Mouse (Mus musculus) mesoderm, embryonic 11.5 days (tissue): Measurements from ENCODE around the gene Emx1.

Source experiments
- DNase-seq: peaks from one replicate; pipeline ENCODE4 v3.0.0-alpha.2; 2012; ENCODE audit warnings: low read depth, low spot score

Gene Emx1

DNA sequence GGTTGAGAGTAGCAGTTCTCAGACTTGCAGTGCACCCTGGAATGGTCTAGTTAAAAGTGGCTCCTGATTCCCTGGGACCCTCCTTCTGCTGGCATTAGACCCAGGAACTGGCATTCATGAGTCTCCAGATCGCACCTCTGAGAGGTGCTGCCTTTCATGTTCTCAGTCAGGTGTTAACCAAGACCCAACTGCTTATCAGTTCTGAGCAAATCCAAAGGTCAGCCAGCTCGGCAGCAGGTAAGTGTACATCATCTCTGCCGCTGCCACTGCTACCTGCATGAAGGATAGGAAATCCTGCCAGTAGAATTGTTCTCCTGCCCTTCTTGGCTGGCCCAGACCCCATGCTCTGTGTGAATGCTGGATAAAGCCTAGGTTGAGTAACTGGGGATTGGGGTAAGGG, 43.5 kb downstream of the Emx1 start:
- no peak for DNase-seq

DNA sequence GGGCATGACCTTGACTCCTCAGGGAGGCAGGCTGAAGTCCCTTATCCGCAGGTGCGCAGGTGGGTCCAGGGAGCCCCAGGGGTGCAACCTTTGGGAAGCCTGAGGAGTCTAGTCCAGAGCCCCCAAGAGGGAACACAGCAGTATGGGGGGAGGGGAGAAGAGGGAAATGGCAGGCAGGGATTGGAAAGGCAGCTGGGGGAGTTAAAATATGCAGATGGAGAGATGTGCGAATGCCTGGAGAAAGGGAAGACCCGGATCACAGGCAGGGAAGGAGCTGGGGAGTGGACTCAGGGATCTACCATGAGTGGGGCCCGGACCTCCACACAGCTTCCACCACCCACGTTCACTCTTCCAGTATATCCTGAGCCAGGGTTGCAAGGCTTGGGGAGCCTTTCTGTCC, 44.2 kb downstream of the Emx1 start:
- no peak for DNase-seq

DNA sequence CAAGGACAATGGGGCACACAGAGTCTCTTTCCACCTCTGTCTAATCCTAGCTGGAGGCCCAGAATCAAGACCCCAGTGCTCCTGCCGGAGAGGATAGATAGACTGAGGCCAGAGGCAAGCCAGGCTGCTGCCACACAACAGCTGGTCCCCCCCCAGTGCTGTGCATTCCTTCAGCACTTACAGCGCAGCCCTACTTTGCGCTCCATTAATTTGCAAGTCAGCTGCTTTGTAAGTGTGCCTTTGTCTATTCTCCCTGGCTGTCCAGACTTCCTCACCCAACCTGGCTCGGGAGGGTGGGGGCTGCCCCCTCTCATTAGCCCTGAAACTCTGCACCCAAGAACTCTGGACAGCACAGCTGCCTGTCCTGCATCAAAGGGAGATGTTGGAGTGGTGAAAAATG, 44.8 kb downstream of the Emx1 start:
- DNase-seq = no peak

DNA sequence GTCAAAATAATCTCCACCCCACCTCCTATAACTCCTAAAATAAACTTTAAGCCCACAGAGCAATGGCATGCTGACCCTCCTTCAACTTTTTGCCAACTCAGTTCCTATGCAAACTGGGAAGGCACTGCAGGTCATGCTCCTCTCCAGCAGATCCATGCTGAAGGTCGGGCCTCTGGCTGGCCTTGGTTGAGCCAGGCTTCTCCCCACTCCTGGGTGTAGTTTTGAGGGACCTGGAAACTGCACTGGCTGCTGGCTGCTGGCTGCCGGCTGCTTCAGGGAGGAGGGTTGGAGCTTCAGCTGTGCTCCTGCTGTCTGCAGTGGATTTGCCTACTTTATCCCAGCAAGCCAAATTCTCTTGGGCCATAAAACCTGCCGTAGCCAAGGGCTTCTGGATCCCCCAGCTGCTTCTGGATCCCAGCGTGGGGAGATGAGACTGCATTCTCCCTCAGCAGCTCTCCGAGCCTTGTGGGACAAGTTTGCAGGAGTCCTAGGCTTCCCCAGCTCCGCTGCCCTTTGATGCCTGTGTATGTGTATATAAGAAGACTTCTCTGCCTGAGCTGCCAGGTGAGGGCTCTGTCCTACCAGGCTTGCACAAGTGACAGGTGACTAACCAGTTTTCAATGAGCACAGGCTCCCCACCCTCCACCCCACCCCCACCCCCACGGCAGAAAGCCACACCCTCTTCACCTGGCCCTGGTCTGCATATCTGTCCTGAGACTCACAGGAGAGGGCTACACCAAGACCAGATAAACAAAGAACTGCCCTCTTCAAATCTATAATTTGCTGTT, 45.8 kb downstream of the Emx1 start:
- no peak for DNase-seq

DNA sequence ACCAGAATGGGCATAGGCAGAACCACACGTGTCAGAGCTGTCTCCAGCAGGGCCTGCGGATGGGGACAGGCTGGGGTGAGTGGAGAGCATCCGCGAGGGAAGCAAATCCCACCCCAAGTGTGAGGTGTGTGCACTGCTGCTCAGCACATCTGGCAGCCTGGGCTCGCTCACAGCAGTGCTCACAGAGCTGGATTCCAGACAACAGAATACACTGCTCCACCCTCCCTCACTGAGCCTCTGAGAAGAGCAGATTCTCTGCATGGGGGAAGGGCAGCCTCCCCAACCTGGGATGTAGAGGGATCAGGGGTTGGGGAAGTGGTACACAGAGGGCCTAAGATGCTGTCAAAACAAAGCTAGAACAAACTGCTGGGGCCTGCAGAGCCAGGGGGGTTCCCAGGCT, 47.6 kb downstream of the Emx1 start:
- no peak for DNase-seq

DNA sequence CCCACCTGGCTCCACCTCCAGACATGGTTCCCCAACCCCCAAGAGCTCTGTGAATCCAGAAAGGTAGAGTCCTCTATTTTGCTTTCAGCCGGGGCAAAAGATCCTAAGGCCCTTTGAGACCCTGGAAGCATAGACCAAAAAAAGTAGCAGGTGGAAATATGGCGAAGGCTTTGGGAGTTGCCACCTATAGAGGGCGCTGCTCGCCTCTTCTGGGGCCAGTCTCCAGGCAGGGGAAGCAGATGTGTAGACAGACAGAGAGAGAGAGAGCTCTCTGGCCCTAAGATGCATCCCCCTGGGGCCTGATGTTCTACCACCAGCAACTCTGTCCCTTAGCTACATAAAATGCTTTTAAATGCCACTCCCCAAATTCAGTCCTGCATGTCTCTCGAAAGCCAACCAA, 49.8 kb downstream of the Emx1 start:
- no peak for DNase-seq

DNA sequence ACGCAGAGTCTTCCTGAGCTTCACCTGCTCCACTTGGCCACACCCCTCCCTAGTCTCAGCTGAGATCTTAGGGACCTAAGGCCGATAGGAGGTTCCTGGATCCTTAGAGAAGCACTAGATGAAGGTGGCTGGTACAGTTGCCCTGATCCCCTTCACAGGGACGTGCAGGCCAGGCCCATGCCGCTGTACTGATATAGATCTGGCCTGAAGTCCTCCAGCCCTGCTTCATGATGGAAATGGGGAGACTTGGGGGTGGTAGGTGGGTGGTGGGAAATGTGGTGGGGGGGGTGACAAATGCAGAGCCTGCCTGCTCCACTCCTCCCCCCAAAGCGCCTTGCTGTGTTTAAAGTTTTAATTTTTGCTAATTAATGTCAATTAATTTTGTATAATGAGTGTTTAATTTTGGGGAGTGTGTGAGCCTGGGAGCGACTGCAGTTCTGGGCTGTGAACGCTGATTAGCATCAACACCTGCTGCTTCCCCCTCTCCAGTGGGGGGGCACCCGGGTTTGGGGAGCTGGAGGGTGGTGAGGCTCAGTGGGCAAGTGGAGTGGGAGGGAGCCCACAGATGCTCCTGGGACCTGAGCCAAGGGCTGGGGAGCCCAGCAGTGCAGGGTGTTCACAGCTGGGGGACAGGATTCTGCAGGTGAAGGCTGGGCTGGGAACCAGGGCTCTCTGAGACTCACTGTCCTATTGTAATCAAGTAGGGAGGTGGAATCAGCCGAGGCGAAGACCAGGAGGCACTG, 50.5 kb downstream of the Emx1 start:
- DNase-seq = no peak

DNA sequence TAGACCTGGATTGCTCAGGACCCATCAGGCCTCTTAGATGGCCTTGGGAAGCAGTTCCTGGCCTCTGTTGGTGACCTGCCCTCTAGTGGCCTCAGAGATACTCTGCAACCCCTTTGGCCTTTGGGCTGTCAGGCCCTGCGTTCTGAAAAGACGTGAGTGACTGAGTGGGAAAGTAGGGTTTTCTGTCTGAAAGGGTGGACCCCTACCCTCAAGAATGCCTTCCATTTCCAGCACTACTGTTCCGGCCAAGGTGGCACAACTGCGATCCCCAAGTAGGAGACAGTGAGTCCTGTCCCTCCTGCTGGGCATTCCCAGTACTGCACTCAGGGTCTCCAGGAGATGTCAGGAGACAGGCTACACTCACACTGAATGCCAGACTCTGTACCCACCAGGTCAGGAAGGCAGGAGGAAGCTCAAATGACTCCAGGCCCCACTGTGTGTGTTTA, 51.8 kb downstream of the Emx1 start:
- DNase-seq = peak; percentile 77

DNA sequence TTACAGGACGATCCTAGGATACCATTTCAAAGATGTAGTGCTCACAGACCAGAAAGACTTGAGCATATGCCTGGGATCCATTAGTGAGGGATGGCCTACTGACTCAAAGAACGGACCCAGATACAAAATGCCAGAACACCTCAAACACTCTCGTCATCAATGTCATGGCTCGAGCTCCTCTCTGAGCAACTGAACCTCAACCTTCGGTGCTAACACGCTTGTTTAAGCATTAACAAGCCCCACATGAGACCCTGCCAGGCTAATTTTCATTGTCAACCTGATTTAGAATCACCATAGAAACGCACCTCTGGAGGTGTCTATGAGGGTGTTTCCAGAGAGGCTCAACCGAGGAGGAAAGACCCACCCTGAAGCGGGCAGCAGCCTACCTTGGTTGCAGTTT, 62.6 kb downstream of the Emx1 start:
- DNase-seq = no peak

DNA sequence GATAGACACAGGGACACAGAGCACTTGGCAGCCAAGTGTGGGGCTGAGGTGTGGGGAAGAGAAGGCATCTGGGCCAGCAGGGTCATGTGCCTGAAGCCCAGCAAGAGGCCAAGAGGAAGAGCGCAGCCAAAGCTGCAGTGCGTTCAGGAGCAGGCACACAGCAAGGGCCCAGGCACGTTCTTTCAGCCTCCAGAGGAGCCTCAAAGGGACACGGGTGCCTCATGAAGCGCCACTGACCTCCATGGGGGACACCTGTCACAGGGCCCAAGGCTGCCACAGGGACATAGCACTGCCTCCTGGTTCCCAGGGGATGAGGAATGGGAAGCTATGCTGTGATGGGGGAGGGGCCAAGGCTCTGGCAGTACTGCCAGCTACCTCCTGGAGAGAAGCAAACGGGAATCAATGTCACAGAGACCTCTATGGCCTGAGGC, 63.6 kb downstream of the Emx1 start:
- no peak for DNase-seq

DNA sequence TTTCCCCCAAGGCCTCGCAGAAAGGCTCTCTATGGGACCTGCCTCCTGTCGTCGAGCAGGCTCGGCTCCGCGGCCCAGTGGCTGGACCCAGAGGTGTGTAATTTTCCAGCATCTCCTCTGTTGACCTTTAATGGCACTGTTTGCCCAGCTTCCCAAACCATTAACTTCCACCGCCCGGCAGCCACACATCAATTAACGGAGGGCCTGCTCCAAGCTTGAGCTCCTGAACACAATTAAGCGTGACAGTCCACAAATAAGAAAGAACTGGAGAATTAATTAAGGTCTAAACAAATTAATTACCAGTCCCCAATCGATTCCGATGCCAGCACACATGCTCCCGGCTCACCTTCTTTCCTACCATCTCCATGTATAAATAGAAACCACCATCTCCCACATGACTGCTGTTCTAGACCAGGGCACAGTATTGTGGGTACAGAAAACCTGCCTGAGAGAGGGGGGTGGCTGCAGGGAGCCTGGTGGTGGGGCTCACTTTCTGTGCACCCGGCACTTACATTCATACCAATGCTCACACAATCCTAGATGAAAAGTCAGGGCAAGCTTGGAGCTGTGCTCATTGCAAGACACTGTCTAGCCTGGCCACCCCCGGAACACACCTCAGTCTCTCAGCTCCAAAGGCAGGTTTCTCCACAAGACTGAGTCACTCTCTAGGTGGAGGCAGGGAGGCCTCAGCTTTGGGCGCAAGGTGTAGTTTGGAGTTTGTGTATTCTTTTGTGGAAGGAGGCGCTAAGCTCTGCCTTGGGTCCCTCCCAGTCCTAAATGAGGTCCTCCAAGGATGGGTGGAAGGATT, 65.2 kb downstream of the Emx1 start:
- no peak for DNase-seq

DNA sequence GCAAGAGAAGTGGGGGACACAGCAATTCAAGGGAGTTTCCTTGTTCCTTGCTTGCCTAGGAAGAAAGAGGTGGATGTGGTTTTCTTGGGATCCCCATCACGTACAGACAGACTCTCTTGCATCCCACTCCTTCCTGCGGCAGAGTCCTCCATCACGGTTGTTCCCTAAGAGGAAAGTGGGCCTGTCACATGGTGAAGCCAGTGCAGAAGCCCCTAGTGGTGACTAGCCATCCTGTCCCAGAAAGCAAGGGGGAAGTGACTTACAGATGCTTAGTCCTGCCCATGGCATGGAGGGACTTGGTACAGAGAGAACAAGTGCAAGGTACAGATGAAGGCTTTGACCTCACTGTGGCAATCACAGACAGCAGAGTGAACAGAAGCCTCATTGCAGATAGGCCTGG, 66.0 kb downstream of the Emx1 start:
- no peak for DNase-seq
